Mouse (Mus musculus) forebrain, embryonic 15.5 days (tissue): Measurements from ENCODE around the gene Ahcyl2. TPM values are rescaled to one million over a fixed set of nuclear protein-coding genes. Genes with fewer than 3 reads are reported as not detected.

Experiments
- ATAC-seq: fragments of 200-750 bp; cut with Nextera tagmentation; replicated peaks from 2 replicates; pipeline ENCODE4 v1.8.0; 2017; ENCODE audit warnings: mild to moderate bottlenecking, moderate TSS enrichment, moderate library complexity
- H3K27ac ChIP-seq: fragments of 300-500 bp; sonication (generic); replicated peaks from 2 replicates; pipeline ENCODE4 v1.5.1; 2015; ENCODE audit warnings: mild to moderate bottlenecking, inconsistent platforms
- H3K27me3 ChIP-seq: fragments of 300-500 bp; sonication (generic); 2 replicates; pipeline ENCODE4 v1.6.1; 2015; ENCODE audit warnings: inconsistent platforms
- H3K36me3 ChIP-seq: fragments of 300-500 bp; sonication (generic); 2 replicates; pipeline ENCODE4 v1.6.1; 2015; ENCODE audit warnings: mild to moderate bottlenecking, inconsistent platforms
- H3K4me1 ChIP-seq: fragments of 300-500 bp; sonication (generic); 2 replicates; pipeline ENCODE4 v1.6.1; 2015; ENCODE audit warnings: inconsistent platforms
- H3K4me2 ChIP-seq: fragments of 300-500 bp; sonication (generic); replicated peaks from 2 replicates; pipeline ENCODE4 v1.6.1; 2015; ENCODE audit warnings: mild to moderate bottlenecking, inconsistent platforms
- H3K4me3 ChIP-seq: fragments of 300-500 bp; sonication (generic); 2 replicates; pipeline ENCODE4 v1.5.1; 2015; ENCODE audit warnings: mild to moderate bottlenecking, inconsistent platforms
- H3K9ac ChIP-seq: fragments of 300-500 bp; sonication (generic); replicated peaks from 2 replicates; pipeline ENCODE4 v1.6.1; 2015; ENCODE audit warnings: mild to moderate bottlenecking, inconsistent platforms
- H3K9me3 ChIP-seq: fragments of 300-500 bp; sonication (generic); 2 replicates; pipeline ENCODE4 v1.6.1; 2016; ENCODE audit warnings: inconsistent platforms
- WGBS: fragments of 180-500 bp; shearing (Covaris S2); methylation state at CpG from one replicate; pipeline ENCODE4 v1.1.7; 2015; ENCODE audit warnings: mixed read lengths; 5-methylcytosine and 5-hydroxymethylcytosine counted together
- polyA plus RNA-seq: library from polyadenylated mRNA; unstranded; fragments of >200 nt; fragmentation: Nextera tagmentation; extraction: Ambion mirVana; gene quantifications from 2 replicates; pipeline ENCODE4 v1.2.1, GENCODE M21; 2015

Gene Ahcyl2
- polyA plus RNA-seq, 1 experiment from 2014 or later: 12.9 TPM

GRCm38 (mm10) chr6:29821770-29822169 is 54.0 kb downstream of the Ahcyl2 start:
- no peak for ATAC-seq
- 57% methylated on average over 1 of the region's 1 CpGs for WGBS

GRCm38 (mm10) chr6:29825302-29825701 is 57.5 kb downstream of the Ahcyl2 start:
- H3K27me3 ChIP-seq: no peaks in the 10 kb centered on the region
- H3K36me3 ChIP-seq: no peaks in the 10 kb centered on the region
- H3K27ac ChIP-seq: no peak overlapping the region
- ATAC-seq: no peak
- no peak overlapping the region for H3K4me2 ChIP-seq
- H3K4me3 ChIP-seq: no peak overlapping the region
- 49% methylated on average over 2 of the region's 2 CpGs for WGBS
- no peaks in the 10 kb centered on the region for H3K9me3 ChIP-seq
- no peaks in the 10 kb centered on the region for H3K4me1 ChIP-seq
- H3K9ac ChIP-seq: no peak overlapping the region

More at GRCm38 (mm10) chr6:29821770-29822169, 54.0 kb downstream of the Ahcyl2 start:
- no peaks in the 10 kb centered on the region for H3K9me3 ChIP-seq
- H3K4me2 ChIP-seq: no peak overlapping the region
- no peak overlapping the region for H3K4me3 ChIP-seq
- no peaks in the 10 kb centered on the region for H3K27me3 ChIP-seq
- H3K36me3 ChIP-seq: no peaks in the 10 kb centered on the region
- no peak overlapping the region for H3K9ac ChIP-seq
- no peak overlapping the region for H3K27ac ChIP-seq
- H3K4me1 ChIP-seq: no peaks in the 10 kb centered on the region

GRCm38 (mm10) chr6:29827291-29828242 is 59.8 kb downstream of the Ahcyl2 start:
- H3K9me3 ChIP-seq: no peaks in the 10 kb centered on the region
- H3K27me3 ChIP-seq: no peaks in the 10 kb centered on the region
- no peaks in the 10 kb centered on the region for H3K4me1 ChIP-seq
- no peak overlapping the region for H3K4me3 ChIP-seq
- 80% methylated on average over 5 of the region's 5 CpGs for WGBS
- H3K4me2 ChIP-seq: no peak overlapping the region
- no peaks in the 10 kb centered on the region for H3K36me3 ChIP-seq
- H3K9ac ChIP-seq: no peak overlapping the region
- no peak overlapping the region for H3K27ac ChIP-seq
- no peak for ATAC-seq

- H3K27me3 ChIP-seq: no peaks in the 10 kb centered on the region
- no peaks in the 10 kb centered on the region for H3K4me1 ChIP-seq
- no peak overlapping the region for H3K27ac ChIP-seq
- H3K9me3 ChIP-seq: no peaks in the 10 kb centered on the region
- H3K36me3 ChIP-seq: no peaks in the 10 kb centered on the region
- no peak for ATAC-seq
- no peak overlapping the region for H3K4me2 ChIP-seq
- WGBS: 80% methylated on average over 3 of the region's 3 CpGs
- no peak overlapping the region for H3K4me3 ChIP-seq
- H3K9ac ChIP-seq: no peak overlapping the region
Measured at GRCm38 (mm10) chr6:29828574-29829234, 60.9 kb downstream of the Ahcyl2 start.

- no peaks in the 10 kb centered on the region for H3K9me3 ChIP-seq
- H3K27me3 ChIP-seq: no peaks in the 10 kb centered on the region
- H3K4me2 ChIP-seq: no peak overlapping the region
- 82% methylated on average over 4 of the region's 4 CpGs for whole genome bisulfite sequencing
- no peak overlapping the region for H3K4me3 ChIP-seq
- no peak overlapping the region for H3K9ac ChIP-seq
- H3K27ac ChIP-seq: no peak overlapping the region
- no peak for ATAC-seq
- no peaks in the 10 kb centered on the region for H3K36me3 ChIP-seq
- no peaks in the 10 kb centered on the region for H3K4me1 ChIP-seq
Measured at GRCm38 (mm10) chr6:29832356-29832755, 64.5 kb downstream of the Ahcyl2 start.

- WGBS: 87% methylated on average over 4 of the region's 4 CpGs
- no peaks in the 10 kb centered on the region for H3K36me3 ChIP-seq
- ATAC-seq: no peak
Measured at GRCm38 (mm10) chr6:29833117-29833516, 65.3 kb downstream of the Ahcyl2 start.

GRCm38 (mm10) chr6:29833568-29834255 is 65.9 kb downstream of the Ahcyl2 start:
- Histone ChIP-seq H3K4me1 (no peaks in the 10 kb centered on the region), H3K27ac (no peak overlapping the region), H3K4me3 (no peak overlapping the region), H3K4me2 (no peak overlapping the region), H3K27me3 (no peaks in the 10 kb centered on the region), H3K9ac (no peak overlapping the region), H3K36me3 (no peaks in the 10 kb centered on the region), H3K9me3 (no peaks in the 10 kb centered on the region)
- no peak for ATAC-seq
- WGBS: 64% methylated on average over 4 of the region's 4 CpGs

More at GRCm38 (mm10) chr6:29833117-29833516, 65.3 kb downstream of the Ahcyl2 start:
- H3K4me3 ChIP-seq: no peak overlapping the region
- H3K4me1 ChIP-seq: no peaks in the 10 kb centered on the region
- no peak overlapping the region for H3K27ac ChIP-seq
- H3K4me2 ChIP-seq: no peak overlapping the region
- no peaks in the 10 kb centered on the region for H3K9me3 ChIP-seq
- H3K27me3 ChIP-seq: no peaks in the 10 kb centered on the region
- H3K9ac ChIP-seq: no peak overlapping the region

- no peaks in the 10 kb centered on the region for H3K9me3 ChIP-seq
- 87% methylated on average over 3 of the region's 3 CpGs for WGBS
Measured at GRCm38 (mm10) chr6:29835543-29836177, 67.8 kb downstream of the Ahcyl2 start.

GRCm38 (mm10) chr6:29837579-29837978 is 69.8 kb downstream of the Ahcyl2 start:
- 91% methylated on average over 2 of the region's 2 CpGs for WGBS
- no peak overlapping the region for H3K4me3 ChIP-seq
- no peak overlapping the region for H3K27ac ChIP-seq
- H3K4me1 ChIP-seq: no peaks in the 10 kb centered on the region
- ATAC-seq: no peak
- H3K27me3 ChIP-seq: no peaks in the 10 kb centered on the region
- no peak overlapping the region for H3K9ac ChIP-seq
- no peak overlapping the region for H3K4me2 ChIP-seq
- H3K36me3 ChIP-seq: no peaks in the 10 kb centered on the region
- H3K9me3 ChIP-seq: no peaks in the 10 kb centered on the region

More at GRCm38 (mm10) chr6:29835543-29836177, 67.8 kb downstream of the Ahcyl2 start:
- ATAC-seq: no peak
- no peaks in the 10 kb centered on the region for H3K4me1 ChIP-seq
- no peaks in the 10 kb centered on the region for H3K36me3 ChIP-seq
- no peak overlapping the region for H3K4me2 ChIP-seq
- no peak overlapping the region for H3K9ac ChIP-seq
- H3K27ac ChIP-seq: no peak overlapping the region
- H3K4me3 ChIP-seq: no peak overlapping the region
- H3K27me3 ChIP-seq: no peaks in the 10 kb centered on the region

- 89% methylated on average over 3 of the region's 3 CpGs for WGBS
- no peak for ATAC-seq
- no peak overlapping the region for H3K9ac ChIP-seq
- H3K9me3 ChIP-seq: no peaks in the 10 kb centered on the region
- no peak overlapping the region for H3K27ac ChIP-seq
- H3K36me3 ChIP-seq: no peaks in the 10 kb centered on the region
- H3K4me1 ChIP-seq: no peaks in the 10 kb centered on the region
- H3K27me3 ChIP-seq: no peaks in the 10 kb centered on the region
- no peak overlapping the region for H3K4me3 ChIP-seq
- H3K4me2 ChIP-seq: no peak overlapping the region
Measured at GRCm38 (mm10) chr6:29838531-29838930, 70.7 kb downstream of the Ahcyl2 start.

GRCm38 (mm10) chr6:29840008-29840407 is 72.2 kb downstream of the Ahcyl2 start:
- no peak overlapping the region for H3K4me2 ChIP-seq
- no peak overlapping the region for H3K4me3 ChIP-seq
- no peak overlapping the region for H3K9ac ChIP-seq
- 94% methylated on average over 1 of the region's 1 CpGs for WGBS
- no peaks in the 10 kb centered on the region for H3K36me3 ChIP-seq
- H3K9me3 ChIP-seq: no peaks in the 10 kb centered on the region
- ATAC-seq: no peak
- no peaks in the 10 kb centered on the region for H3K4me1 ChIP-seq
- H3K27me3 ChIP-seq: no peaks in the 10 kb centered on the region
- H3K27ac ChIP-seq: no peak overlapping the region
